Mouse (Mus musculus): ENCODE results near the gene Gal3st2c.

DNA sequence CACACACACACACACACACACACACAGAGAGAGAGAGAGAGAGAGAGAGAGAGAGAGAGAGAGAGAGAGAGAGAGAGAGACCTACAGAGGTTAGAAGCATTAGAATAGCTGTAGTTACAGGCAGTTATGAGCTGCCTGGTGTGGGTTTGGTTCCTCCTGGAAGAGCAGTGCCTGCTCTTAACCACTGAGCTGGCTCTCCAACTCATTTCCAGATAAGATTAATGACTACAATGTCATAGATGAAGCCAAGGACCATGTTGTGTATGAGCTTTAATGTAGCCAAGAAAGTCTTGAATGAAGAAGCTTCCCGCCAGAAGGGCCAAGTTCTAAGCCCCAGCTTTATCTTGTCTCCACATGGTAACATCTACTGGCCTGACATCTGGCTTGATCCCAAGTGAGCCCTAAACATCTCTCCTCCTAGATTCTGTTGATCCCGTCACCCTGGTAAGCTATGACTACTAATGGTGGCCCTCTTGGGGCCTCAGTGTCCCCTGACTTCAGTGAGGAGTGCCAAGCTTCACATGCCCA is 42.8 kb downstream of the Gal3st2c start:
- TF ChIP-seq CTCF (IDR thresholded peaks at IDR 0.05) (no peak), EP300 (IDR thresholded peaks at IDR 0.05) (no peak)
